Comparison of ENCODE assay signal across 8 mouse cellular contexts in genomic region chr7:83878676-83879448, GRCm38 (mm10). TPM values are rescaled to one million over a fixed set of nuclear protein-coding genes. Genes with fewer than 3 reads are reported as not detected.
DNase-seq lines count a peak whose midpoint lies in the region; ATAC-seq lines count a peak whose summit lies in the region.

No protein-coding gene starts in this region.

- H3K4me3 ChIP-seq in forebrain, embryonic 10.5 days = peak overlapping the region; percentile 24
- H3K4me3 ChIP-seq in forebrain, embryonic 11.5 days (ENCODE audit: low read depth, low read length) = no peak overlapping the region
- H3K4me3 ChIP-seq in kidney, embryonic 16.5 days (ENCODE audit: low read length) = no peak overlapping the region

- no peak overlapping the region for H3K9ac ChIP-seq in forebrain, embryonic 11.5 days (ENCODE audit: low read length)
- 0 out of 2 replicates have a peak overlapping the region, but pooled peaks have one; percentile 20 for H3K9ac ChIP-seq in kidney, embryonic 16.5 days (replicated peaks; ENCODE audit: low read length)

- H3K36me3 ChIP-seq in forebrain, embryonic 10.5 days (replicated peaks) = peaks cover 35% of the 10 kb centered on the region
- no peaks in the 10 kb centered on the region; the same call in 1 of the 2 replicates for H3K36me3 ChIP-seq in forebrain, embryonic 11.5 days (ENCODE audit: control insufficient read depth, insufficient read depth, low read length)
- H3K36me3 ChIP-seq in kidney, embryonic 16.5 days (ENCODE audit: insufficient read depth, low read length) = peaks cover 22% of the 10 kb centered on the region; the same call in 1 of the 2 replicates

- ATAC-seq in forebrain, embryonic 11.5 days (replicated peaks; ENCODE audit: low FRiP score) = no peak
- no peak for ATAC-seq in kidney, embryonic 16.5 days (ENCODE audit: low FRiP score, low TSS enrichment)
- no peak for ATAC-seq in granulocyte monocyte progenitor cell, adult 5-6 weeks (replicated peaks; ENCODE audit: poor library complexity, severe bottlenecking)

- WGBS in forebrain, embryonic 10.5 days = 5% methylated on average over 5 of the region's 5 CpGs
- whole genome bisulfite sequencing in forebrain, embryonic 11.5 days = 5% methylated on average over 5 of the region's 5 CpGs
- 27% methylated on average over 5 of the region's 5 CpGs for WGBS in kidney, embryonic 16.5 days

- H3K9me3 ChIP-seq in forebrain, embryonic 10.5 days = peaks cover 10% of the 10 kb centered on the region
- no peaks in the 10 kb centered on the region for H3K9me3 ChIP-seq in forebrain, embryonic 11.5 days (ENCODE audit: control insufficient read depth, low read length)
- H3K9me3 ChIP-seq in kidney, embryonic 16.5 days (ENCODE audit: low read length) = no peaks in the 10 kb centered on the region

- no peak overlapping the region for H3K4me2 ChIP-seq in forebrain, embryonic 11.5 days (ENCODE audit: low read depth, low read length, severe bottlenecking)
- peak overlapping the region; percentile 21 for H3K4me2 ChIP-seq in kidney, embryonic 16.5 days (replicated peaks; ENCODE audit: low read depth, low read length)

- peaks cover 9% of the 10 kb centered on the region; the same call in 1 of the 2 replicates for H3K27me3 ChIP-seq in forebrain, embryonic 10.5 days (ENCODE audit: poor library complexity, severe bottlenecking)
- no peaks in the 10 kb centered on the region for H3K27me3 ChIP-seq in forebrain, embryonic 11.5 days (ENCODE audit: control insufficient read depth, insufficient read depth, low read length)
- no peaks in the 10 kb centered on the region for H3K27me3 ChIP-seq in kidney, embryonic 16.5 days (ENCODE audit: insufficient read depth, low read length)

- peaks cover 61% of the 10 kb centered on the region for H3K4me1 ChIP-seq in forebrain, embryonic 10.5 days
- peaks cover 2% of the 10 kb centered on the region; the same call in 1 of the 2 replicates for H3K4me1 ChIP-seq in forebrain, embryonic 11.5 days (replicated peaks; ENCODE audit: control insufficient read depth, insufficient read depth, low read length)
- peaks cover 34% of the 10 kb centered on the region for H3K4me1 ChIP-seq in kidney, embryonic 16.5 days (ENCODE audit: insufficient read depth, low read length)

- DNase-seq in forebrain, embryonic 10.5 days (ENCODE audit: extremely low spot score, low spot score) = peak; percentile 26
- DNase-seq in forebrain, embryonic 11.5 days (ENCODE audit: low spot score) = no peak
- peak; percentile 8 to 18 for DNase-seq in spleen, postnatal 36 days (ENCODE audit: low spot score in 2 of 2)
- no peak for DNase-seq in spleen, postnatal 10 days (ENCODE audit: low spot score in 2 of 2)
- peak; percentile 11 for DNase-seq in right cerebral cortex, postnatal 25 days
- no peak for DNase-seq in thymus, postnatal 25 days

- H3K27ac ChIP-seq in forebrain, embryonic 10.5 days = peak overlapping the region; percentile 65
- H3K27ac ChIP-seq in forebrain, embryonic 11.5 days (ENCODE audit: low read depth, low read length) = no peak overlapping the region
- H3K27ac ChIP-seq in kidney, embryonic 16.5 days (ENCODE audit: low read length) = no peak overlapping the region

RNA-seq across cellular contexts. Expression of gene Tlnrd1, which starts 5.2 kb away (rescaled TPM):
- 7.6 and 8.4 TPM in 2 replicates for polyA plus RNA-seq in forebrain, embryonic 10.5 days (2016; fragmentation: Nextera tagmentation; extraction: Ambion mirVana)
- 14.3 and 14.5 TPM in 2 replicates for polyA plus RNA-seq in forebrain, embryonic 11.5 days (2014; fragmentation: Nextera tagmentation; extraction: Ambion mirVana)
- polyA plus RNA-seq in kidney, embryonic 16.5 days (2015; fragmentation: Nextera tagmentation; extraction: Ambion mirVana) = 7.4 and 8.1 TPM in 2 replicates
- 4.9 and 5.8 TPM in 2 replicates for total RNA-seq in granulocyte monocyte progenitor cell, adult 5-6 weeks (2014; fragmentation: Nextera tagmentation)
- total RNA-seq in granulocyte monocyte progenitor cell, adult 5-6 weeks (2017) = 5.6 and 6.4 TPM in 2 replicates

RNA-seq across cellular contexts. Expression of gene Mesd, which starts 5.4 kb away (rescaled TPM):
- polyA plus RNA-seq in forebrain, embryonic 10.5 days (2016; fragmentation: Nextera tagmentation; extraction: Ambion mirVana) = 102 and 106 TPM in 2 replicates
- polyA plus RNA-seq in forebrain, embryonic 11.5 days (2014; fragmentation: Nextera tagmentation; extraction: Ambion mirVana) = 66.0 and 70.1 TPM in 2 replicates
- 112 and 113 TPM in 2 replicates for polyA plus RNA-seq in kidney, embryonic 16.5 days (2015; fragmentation: Nextera tagmentation; extraction: Ambion mirVana)
- 22.6 and 29.3 TPM in 2 replicates for total RNA-seq in granulocyte monocyte progenitor cell, adult 5-6 weeks (2014; fragmentation: Nextera tagmentation)
- 55.4 and 70.9 TPM in 2 replicates for total RNA-seq in granulocyte monocyte progenitor cell, adult 5-6 weeks (2017)

Comparison
In these comparisons a context has a peak if more than half of its experiments do, and no peak if none do; other contexts are left out.
1. DNase-seq: peak in forebrain, embryonic 10.5 days (single experiment), spleen, postnatal 36 days (2 of 2) and right cerebral cortex, postnatal 25 days (single experiment); none in forebrain, embryonic 11.5 days (single experiment), spleen, postnatal 10 days (0 of 2) and thymus, postnatal 25 days (single experiment).